Mouse (Mus musculus) frontal cortex, adult 2 months (tissue): ENCODE measurements around the gene Lpp. TPM values are rescaled to one million over a fixed set of nuclear protein-coding genes. Genes with fewer than 3 reads are reported as not detected.

Experiments used
- DNase-seq, 2 experiments: peaks; one replicate each; pipeline ENCODE4 v3.0.0; 2022; ENCODE audit warnings: low spot score in 1 of 2; ENCODE audit errors: extremely low spot score in 1 of 2
- polyA plus RNA-seq: library from polyadenylated mRNA; depleted of rRNA; stranded (reverse); fragments of >200 nt; gene quantifications from 2 replicates; pipeline ENCODE4 v1.2.3, GENCODE M21; 2012

The Lpp gene
- polyA plus RNA-seq, 1 experiment = 3.0 TPM

DNA sequence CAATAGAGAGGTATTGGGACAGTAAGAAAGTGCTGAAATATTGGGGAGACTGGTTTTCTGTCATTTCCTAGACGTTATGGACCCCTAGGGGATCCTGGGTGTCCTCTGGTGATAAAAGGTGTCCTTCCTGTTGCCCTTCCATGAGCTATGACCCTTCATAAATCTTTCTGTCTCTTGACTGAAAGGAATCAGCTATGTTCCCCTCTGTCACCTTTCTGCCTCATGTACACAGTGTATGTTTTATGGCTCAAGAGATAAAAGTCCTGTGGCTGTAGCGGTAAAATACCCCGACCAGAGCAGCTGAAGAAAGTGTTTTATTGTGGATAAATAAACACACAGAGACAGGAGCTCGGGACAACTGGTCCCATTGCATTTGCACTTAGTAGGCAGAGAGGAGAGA lies 5.2 kb downstream of the Lpp start:
- no peak for DNase-seq

DNA sequence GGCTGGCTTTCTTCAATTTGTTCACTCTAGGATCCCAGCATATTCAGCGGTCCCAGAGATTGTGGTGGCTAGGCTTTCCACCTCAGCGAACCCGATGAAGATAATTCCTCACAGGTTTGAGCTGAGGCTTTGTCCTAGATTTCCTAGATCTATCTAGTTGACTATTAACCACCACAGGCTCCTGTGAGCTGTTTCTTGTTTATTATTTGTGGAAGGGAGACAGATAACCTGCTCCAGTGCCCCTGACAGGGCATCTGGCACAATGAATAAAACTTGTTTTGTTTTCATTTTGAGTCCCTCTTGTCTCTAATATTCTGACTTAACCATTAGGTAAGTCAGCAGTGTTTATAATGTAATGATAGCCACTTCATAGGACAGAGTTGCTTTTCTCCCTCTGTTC lies 5.6 kb downstream of the Lpp start:
- no peak for DNase-seq

DNA sequence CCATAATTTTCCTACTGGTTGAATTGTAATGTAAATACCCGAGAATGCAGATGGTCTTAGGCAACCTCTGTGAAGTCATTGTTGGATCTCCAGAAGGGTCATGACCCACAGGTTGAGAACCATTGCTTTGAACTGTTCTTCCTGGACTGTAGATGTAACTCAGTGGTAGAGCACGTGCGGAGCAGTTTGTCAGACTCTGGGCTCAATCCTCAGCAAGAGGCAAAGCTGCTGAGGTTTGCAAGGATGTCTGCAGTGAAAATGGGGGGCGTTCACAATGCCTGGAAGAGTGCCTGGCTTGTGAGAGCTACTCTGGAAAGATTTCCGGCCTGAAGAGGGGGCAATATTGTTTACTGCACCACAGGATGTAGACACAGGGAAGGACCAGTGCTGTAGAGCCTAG lies 6.2 kb downstream of the Lpp start:
- DNase-seq = no peak

DNA sequence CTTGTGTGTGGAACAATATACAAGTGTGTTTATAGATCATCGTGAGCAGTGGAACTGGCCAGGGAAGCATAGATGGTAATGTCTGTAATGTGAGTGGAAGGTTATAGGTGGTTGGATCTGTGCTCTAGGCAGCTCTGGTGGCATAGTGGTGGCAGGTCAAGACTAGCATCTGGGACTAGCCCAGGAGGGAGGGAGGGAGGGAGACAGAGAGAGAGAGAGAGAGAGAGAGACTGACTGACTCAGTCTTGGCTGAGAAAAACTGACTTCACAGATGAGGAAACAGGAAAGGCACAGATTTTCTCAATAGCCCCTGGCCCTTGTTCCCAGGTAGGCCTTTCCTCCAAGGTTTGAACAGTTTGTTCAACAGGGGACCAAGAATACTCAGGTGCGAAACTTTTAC lies 7.5 kb downstream of the Lpp start:
- DNase-seq = no peak

GRCm38 (mm10) chr16:24402801-24403200 lies 9.5 kb downstream of the Lpp start:
- no peak for DNase-seq

- no peak for DNase-seq
Measured at GRCm38 (mm10) chr16:24403733-24404380, 10.6 kb downstream of the Lpp start.

DNA sequence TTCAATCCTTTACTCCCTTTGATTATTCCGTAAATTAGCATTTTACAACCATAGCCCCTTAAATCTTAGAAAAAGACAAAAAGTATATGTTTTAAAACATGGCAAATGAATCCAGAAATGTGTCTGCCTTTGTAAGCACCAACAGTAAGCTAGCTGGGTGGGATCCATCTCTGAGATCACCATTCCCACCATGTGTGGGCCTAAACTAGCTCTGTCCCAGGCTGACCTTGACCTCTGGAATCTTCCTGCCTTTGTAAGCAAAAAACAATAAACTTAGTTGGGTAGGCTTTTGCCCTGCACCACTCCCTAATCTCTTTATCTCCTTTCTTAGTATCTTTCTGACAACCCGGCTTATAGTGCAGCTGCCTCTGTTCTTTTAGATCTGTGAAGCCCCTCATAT lies 13.2 kb downstream of the Lpp start:
- no peak for DNase-seq

GRCm38 (mm10) chr16:24411281-24411680 lies 18.0 kb downstream of the Lpp start:
- DNase-seq = no peak

- no peak for DNase-seq
Measured at GRCm38 (mm10) chr16:24412193-24412592, 18.9 kb downstream of the Lpp start.

- no peak for DNase-seq
Measured at GRCm38 (mm10) chr16:24413059-24413458, 19.8 kb downstream of the Lpp start.

DNA sequence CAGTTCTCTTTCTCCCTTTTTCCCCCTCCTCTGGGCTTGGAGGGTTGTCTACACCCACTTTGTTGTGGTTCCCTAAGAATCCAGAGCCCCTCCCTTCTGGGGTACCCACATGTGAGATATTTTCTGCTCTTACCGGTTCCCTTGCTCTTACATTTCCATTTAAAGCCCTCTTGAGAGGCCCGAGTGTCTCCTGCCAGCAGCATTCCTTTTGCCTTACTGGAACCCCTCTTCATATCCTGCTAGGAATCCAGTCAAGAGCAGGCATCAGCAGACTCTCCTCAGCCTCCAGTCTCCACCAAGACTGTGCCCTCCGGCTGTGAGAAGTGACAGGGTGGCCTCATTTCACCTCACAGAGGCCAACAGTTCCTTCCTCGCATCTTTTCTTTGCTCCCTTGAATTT lies 24.7 kb downstream of the Lpp start:
- DNase-seq = no peak

DNA sequence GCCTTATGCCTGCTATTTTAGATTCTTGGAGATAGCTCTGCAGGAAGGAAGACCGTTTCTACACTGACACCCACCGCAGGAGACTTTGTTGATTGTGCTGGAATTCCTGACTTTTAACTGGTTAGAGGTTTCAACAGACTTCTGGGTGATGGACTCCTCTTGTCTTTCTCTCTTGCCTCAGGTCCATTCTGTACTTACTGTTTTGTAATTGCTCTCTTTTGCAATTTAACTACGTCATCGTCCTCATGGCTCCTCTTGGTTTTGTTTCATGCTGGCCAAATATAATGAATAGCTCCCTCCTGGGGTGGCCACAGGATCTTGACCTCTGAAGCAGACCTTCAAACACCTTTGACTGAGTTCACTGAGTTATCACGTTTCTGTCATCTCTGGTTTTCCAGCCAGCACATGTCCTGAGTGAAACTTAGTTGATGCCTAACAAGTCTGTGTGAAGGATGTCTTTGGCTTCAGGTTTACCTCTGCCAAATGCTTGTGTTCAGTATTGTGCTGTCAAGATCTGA lies 27.4 kb downstream of the Lpp start:
- no peak for DNase-seq

- DNase-seq = no peak
Measured at GRCm38 (mm10) chr16:24421687-24422418, 28.5 kb downstream of the Lpp start.

DNA sequence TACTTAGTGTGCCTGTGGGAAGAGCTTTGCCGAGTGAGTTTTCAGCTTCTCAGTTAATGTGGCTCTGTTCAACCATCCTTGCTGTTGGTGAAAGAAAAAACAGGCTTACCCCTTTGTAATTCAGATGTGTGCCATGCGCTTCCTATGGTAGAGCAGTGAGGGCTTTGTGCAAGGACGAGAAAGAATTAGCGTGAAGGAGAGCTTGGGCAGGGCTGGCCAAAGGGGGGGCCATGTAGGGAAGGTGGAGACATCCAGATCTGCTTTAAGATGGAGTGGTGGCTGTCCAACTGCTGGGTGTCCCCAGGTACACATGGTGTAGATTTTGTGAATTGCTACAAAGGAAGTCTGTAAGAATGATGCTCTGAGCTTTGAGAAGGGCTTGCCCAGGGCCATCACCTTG lies 29.9 kb downstream of the Lpp start:
- DNase-seq = no peak

DNA sequence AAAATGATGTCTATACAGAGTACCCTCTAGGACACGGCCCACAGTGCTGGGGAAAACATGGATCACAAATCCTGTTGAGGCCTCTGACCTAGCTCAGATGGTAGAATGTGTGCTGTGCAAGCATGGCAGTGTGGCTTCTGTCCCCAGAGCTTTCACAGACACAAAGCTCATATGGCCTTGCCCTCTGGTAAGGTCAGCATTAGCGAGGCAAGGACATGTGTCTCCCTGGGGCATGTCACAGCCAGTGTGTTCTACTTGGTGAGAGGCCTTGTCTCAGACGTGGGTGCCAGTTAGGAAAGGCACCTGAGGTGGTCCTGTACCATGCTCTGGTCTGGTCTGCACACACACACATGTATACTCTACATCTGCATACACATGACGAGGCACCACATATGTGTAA lies 30.4 kb downstream of the Lpp start:
- no peak for DNase-seq

GRCm38 (mm10) chr16:24424356-24424977 lies 31.2 kb downstream of the Lpp start:
- no peak for DNase-seq

- no peak for DNase-seq
Measured at GRCm38 (mm10) chr16:24425816-24426215, 32.5 kb downstream of the Lpp start.

- DNase-seq = no peak
Measured at GRCm38 (mm10) chr16:24427606-24428005, 34.3 kb downstream of the Lpp start.

- no peak for DNase-seq
Measured at GRCm38 (mm10) chr16:24428055-24428454, 34.7 kb downstream of the Lpp start.

DNA sequence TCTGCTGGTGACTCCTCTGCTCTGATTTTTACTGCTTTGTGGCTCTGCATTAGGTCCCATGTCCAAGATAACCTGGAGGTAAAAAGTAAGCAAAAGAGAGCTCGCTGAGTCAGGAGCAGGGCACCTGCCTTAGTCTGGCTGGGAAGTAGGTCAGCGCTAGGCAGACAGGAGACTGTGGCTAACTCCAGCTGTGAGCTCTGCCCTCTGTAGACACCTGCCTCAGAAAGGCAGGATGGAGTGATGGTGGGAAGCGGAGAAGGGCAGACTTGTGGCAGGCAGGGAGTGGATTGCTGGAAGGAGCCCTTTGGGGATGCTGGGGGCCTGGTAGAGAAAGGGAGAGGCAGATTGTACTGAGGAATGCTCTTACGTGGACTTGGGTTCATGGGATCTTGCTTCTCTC lies 35.4 kb downstream of the Lpp start:
- DNase-seq = no peak

GRCm38 (mm10) chr16:24429691-24430090 lies 36.4 kb downstream of the Lpp start:
- no peak for DNase-seq

- DNase-seq = no peak
Measured at GRCm38 (mm10) chr16:24431808-24432207, 38.5 kb downstream of the Lpp start.
